Comparison of ENCODE assay signal across 23 mouse cellular contexts in the genomic region with DNA sequence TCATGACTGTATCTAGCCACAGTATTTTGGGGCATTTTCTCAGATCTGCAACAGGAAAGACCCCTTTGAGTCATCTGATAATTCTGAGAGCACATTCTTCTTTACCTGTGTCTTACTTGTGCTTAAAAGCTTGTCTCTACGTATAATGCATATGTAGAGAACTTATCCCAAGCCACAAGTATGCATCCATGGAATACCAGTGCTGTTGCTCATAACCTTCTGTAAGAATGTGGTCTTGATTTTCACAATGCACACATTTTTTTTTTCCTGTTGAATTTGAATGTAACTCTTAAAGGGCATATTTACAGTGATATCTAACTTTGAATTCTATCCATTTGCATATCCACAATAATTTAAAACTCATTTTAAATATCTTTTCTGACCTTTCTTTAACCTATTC.
"Had no signal": no experiment of that assay in that cellular context is flagged by ENCODE, and none has a peak within 500 bp of the region (broad histone marks: within the 10 kb centered on the region; RNA-seq: fewer than 3 reads in every experiment).

No protein-coding gene starts in this region.

- H3K36me3 ChIP-seq: limb, embryonic 10.5 days; limb, embryonic 13.5 days; liver, embryonic 12.5 days; liver, embryonic 15.5 days; lung, embryonic 15.5 days; midbrain, embryonic 10.5 days; midbrain, embryonic 13.5 days; neural tube, embryonic 12.5 days; neural tube, embryonic 15.5 days had no signal

- H3K4me1 ChIP-seq: liver, embryonic 12.5 days; lung, embryonic 15.5 days; megakaryocyte, embryonic 14.5 days; midbrain, embryonic 10.5 days; midbrain, embryonic 13.5 days; neural tube, embryonic 12.5 days; neural tube, embryonic 15.5 days had no signal

- H3K27ac ChIP-seq: limb, embryonic 10.5 days; limb, embryonic 13.5 days; liver, embryonic 12.5 days; liver, embryonic 15.5 days; lung, embryonic 15.5 days; midbrain, embryonic 10.5 days; midbrain, embryonic 13.5 days; neural tube, embryonic 12.5 days; neural tube, embryonic 15.5 days had no signal

- H3K27me3 ChIP-seq: limb, embryonic 13.5 days; liver, embryonic 12.5 days; liver, embryonic 15.5 days; lung, embryonic 15.5 days; megakaryocyte, embryonic 14.5 days; midbrain, embryonic 13.5 days; neural tube, embryonic 12.5 days; neural tube, embryonic 15.5 days had no signal

- H3K4me3 ChIP-seq: limb, embryonic 10.5 days; limb, embryonic 13.5 days; liver, embryonic 12.5 days; liver, embryonic 15.5 days; lung, embryonic 15.5 days; megakaryocyte, embryonic 14.5 days; midbrain, embryonic 10.5 days; midbrain, embryonic 13.5 days; neural tube, embryonic 12.5 days; neural tube, embryonic 15.5 days had no signal

- DNase-seq: kidney, adult 9 months; kidney, postnatal 14 days; kidney, postnatal 4 days; layer of hippocampus, adult 9-11 months; liver; lung, adult 18-20 months; lung, postnatal 10 days; lung, postnatal 36 days; right cerebral cortex, adult 18-20 months; right cerebral cortex, postnatal 14 days; spleen, adult 18-20 months; thymus, adult 18-20 months; thymus, postnatal 36 days had no signal
